Mouse (Mus musculus): ENCODE measurements around the gene Lhx5. TPM values are rescaled to one million over a fixed set of nuclear protein-coding genes. Genes with fewer than 3 reads are reported as not detected.

Lhx5 gene
- polyA plus RNA-seq (2012; rRNA removed) = 0.38 TPM in 2 replicates

- 4% methylated on average over 69 of the region's 69 CpGs for WGBS
- H3K27me3 ChIP-seq (ENCODE audit: control insufficient read depth, insufficient read depth, low read length) = peaks cover 88% of the 10 kb centered on the region
Observed at GRCm38 (mm10) chr5:120431649-120432485, at the start of gene Lhx5. Gene Lhx5, plus strand, starts transcription at chr5:120431699.

DNA sequence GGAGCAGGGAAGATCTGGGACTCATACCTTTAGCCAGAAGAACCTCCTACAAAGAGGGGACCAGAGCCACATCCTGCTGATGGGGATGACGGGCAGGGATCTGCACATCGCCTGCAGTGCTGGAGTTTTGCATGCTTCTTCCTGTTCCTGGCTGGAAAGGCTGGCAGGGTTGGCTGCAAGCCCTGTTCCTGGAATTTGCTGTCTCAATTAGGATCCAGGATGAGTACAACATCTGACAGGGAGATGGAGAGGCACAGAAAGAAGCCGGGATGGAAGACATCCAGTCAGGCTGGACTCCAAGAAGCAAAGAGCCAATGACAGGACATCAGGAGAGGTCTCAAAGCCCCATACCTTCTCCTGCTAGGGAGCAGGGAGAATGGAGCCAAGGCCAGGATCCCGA, 45.1 kb upstream of the Lhx5 start:
- 65% methylated on average over 4 of the region's 4 CpGs for whole genome bisulfite sequencing
- no peaks in the 10 kb centered on the region for H3K27me3 ChIP-seq (ENCODE audit: control insufficient read depth, insufficient read depth, low read length)
- no peak overlapping the region for H3K4me3 ChIP-seq (ENCODE audit: low read depth, low read length)
- no peaks in the 10 kb centered on the region for H3K4me1 ChIP-seq (ENCODE audit: control insufficient read depth, insufficient read depth, insufficient read length, low read length)
- H3K27ac ChIP-seq (ENCODE audit: insufficient read depth, low read depth, low read length) = no peak overlapping the region
- TF ChIP-seq CTCF (IDR thresholded peaks at IDR 0.05; ENCODE audit: extremely low read depth, insufficient read length, insufficient replicate concordance, low read depth, low read length) (no peak), POLR2A (IDR thresholded peaks at IDR 0.05; ENCODE audit: low read depth, low read length) (no peak)
- no peaks in the 10 kb centered on the region for H3K36me3 ChIP-seq (ENCODE audit: control insufficient read depth, insufficient read depth, low read length)

More at GRCm38 (mm10) chr5:120431649-120432485, at the start of gene Lhx5:
- H3K36me3 ChIP-seq (ENCODE audit: control insufficient read depth, insufficient read depth, low read length) = no peaks in the 10 kb centered on the region
- no peak within 1 kb of the TSS for H3K4me3 ChIP-seq (ENCODE audit: low read depth, low read length)
- peaks cover 4% of the 10 kb centered on the region for H3K4me1 ChIP-seq (ENCODE audit: control insufficient read depth, insufficient read depth, insufficient read length, low read length)
- H3K27ac ChIP-seq (ENCODE audit: insufficient read depth, low read depth, low read length) = no peak within 1 kb of the TSS
- TF ChIP-seq POLR2A (IDR thresholded peaks at IDR 0.05; ENCODE audit: low read depth, low read length) (no peak), CTCF (IDR thresholded peaks at IDR 0.05; ENCODE audit: extremely low read depth, insufficient read length, insufficient replicate concordance, low read depth, low read length) (no peak)

DNA sequence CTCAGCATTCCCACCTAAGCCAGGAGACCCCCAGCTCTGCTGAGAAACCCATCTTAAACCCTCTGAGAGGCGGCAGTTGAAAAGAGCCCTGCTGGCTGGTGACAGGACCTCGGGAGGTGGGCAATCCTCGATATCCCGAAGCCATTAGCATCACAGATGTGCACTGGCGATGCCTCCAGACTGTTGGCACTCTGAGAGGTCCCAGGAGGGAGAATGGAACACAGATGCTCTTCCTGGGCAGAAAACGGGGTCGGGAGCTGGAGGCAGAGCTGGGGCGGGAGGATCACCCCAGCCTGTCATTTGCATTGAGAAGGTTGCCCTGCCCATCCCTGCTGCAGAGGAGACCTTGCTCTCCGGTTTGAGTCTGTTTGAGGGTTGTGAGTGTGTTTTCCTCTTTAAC, 42.7 kb upstream of the Lhx5 start:
- Histone ChIP-seq H3K36me3 (ENCODE audit: control insufficient read depth, insufficient read depth, low read length) (no peaks in the 10 kb centered on the region), H3K4me3 (ENCODE audit: low read depth, low read length) (no peak overlapping the region), H3K4me1 (ENCODE audit: control insufficient read depth, insufficient read depth, insufficient read length, low read length) (no peaks in the 10 kb centered on the region), H3K27ac (ENCODE audit: insufficient read depth, low read depth, low read length) (no peak overlapping the region), H3K27me3 (ENCODE audit: control insufficient read depth, insufficient read depth, low read length) (no peaks in the 10 kb centered on the region)
- WGBS = 54% methylated on average over 9 of the region's 9 CpGs
- TF ChIP-seq CTCF (IDR thresholded peaks at IDR 0.05; ENCODE audit: extremely low read depth, insufficient read length, insufficient replicate concordance, low read depth, low read length) = no peak
- TF ChIP-seq POLR2A (IDR thresholded peaks at IDR 0.05; ENCODE audit: low read depth, low read length) = no peak

- no peaks in the 10 kb centered on the region for H3K36me3 ChIP-seq (ENCODE audit: control insufficient read depth, insufficient read depth, low read length)
- H3K4me1 ChIP-seq (ENCODE audit: control insufficient read depth, insufficient read depth, insufficient read length, low read length) = no peaks in the 10 kb centered on the region
- WGBS = 90% methylated on average over 2 of the region's 2 CpGs
- H3K4me3 ChIP-seq (ENCODE audit: low read depth, low read length) = no peak overlapping the region
- no peaks in the 10 kb centered on the region for H3K27me3 ChIP-seq (ENCODE audit: control insufficient read depth, insufficient read depth, low read length)
- TF ChIP-seq POLR2A (IDR thresholded peaks at IDR 0.05; ENCODE audit: low read depth, low read length) = no peak
- no peak for TF ChIP-seq CTCF (IDR thresholded peaks at IDR 0.05; ENCODE audit: extremely low read depth, insufficient read length, insufficient replicate concordance, low read depth, low read length)
- H3K27ac ChIP-seq (ENCODE audit: insufficient read depth, low read depth, low read length) = no peak overlapping the region
Observed at GRCm38 (mm10) chr5:120389973-120390372, 41.5 kb upstream of the Lhx5 start.

DNA sequence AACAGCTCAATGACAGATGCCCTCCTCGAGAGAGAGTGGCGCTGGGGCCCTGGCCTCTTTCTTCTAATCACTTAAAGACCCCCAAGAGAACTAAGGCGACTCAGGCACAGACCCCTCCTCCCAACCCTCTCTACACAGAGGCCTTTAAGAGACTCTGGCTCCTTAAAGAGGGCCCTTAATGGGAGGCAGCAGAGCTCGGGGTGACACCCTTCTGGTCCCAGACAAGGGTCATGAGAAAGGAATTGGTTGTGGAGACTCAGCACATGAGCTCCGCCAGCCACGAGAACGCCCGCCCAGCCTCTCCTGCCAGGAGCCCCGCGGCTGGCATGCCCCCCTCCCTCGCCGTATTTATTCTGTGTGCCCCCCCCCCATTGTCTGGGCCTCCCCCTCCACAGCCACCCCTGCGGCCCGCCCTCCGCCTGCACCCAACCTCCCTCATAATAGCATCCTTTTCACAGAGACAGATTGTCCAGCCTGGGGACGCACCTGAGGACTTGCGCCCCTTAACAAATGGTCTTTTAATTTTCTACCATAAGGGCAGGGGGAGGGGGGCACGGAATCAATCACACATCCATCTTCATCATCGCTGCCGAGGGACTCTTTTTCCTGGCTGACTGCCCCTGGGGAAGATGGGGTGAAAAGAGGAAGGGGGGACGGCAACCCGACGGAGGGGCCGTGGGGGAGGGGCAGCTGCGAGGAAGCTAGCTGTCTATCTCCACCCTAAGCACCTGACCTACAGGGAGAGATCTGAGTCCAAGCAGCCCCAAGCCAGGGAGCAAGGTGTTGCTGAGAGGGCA, 37.4 kb upstream of the Lhx5 start:
- Histone ChIP-seq H3K36me3 (ENCODE audit: control insufficient read depth, insufficient read depth, low read length) (no peaks in the 10 kb centered on the region), H3K4me1 (ENCODE audit: control insufficient read depth, insufficient read depth, insufficient read length, low read length) (no peaks in the 10 kb centered on the region), H3K27me3 (ENCODE audit: control insufficient read depth, insufficient read depth, low read length) (peaks cover 5% of the 10 kb centered on the region; the same call in 1 of the 2 replicates), H3K27ac (ENCODE audit: insufficient read depth, low read depth, low read length) (no peak overlapping the region), H3K4me3 (ENCODE audit: low read depth, low read length) (no peak overlapping the region)
- WGBS = 21% methylated on average over 25 of the region's 25 CpGs
- TF ChIP-seq POLR2A (IDR thresholded peaks at IDR 0.05; ENCODE audit: low read depth, low read length) (no peak), CTCF (IDR thresholded peaks at IDR 0.05; ENCODE audit: extremely low read depth, insufficient read length, insufficient replicate concordance, low read depth, low read length) (no peak)

GRCm38 (mm10) chr5:120397988-120398387, 33.5 kb upstream of the Lhx5 start:
- H3K4me1 ChIP-seq (ENCODE audit: control insufficient read depth, insufficient read depth, insufficient read length, low read length) = no peaks in the 10 kb centered on the region
- TF ChIP-seq CTCF (IDR thresholded peaks at IDR 0.05; ENCODE audit: extremely low read depth, insufficient read length, insufficient replicate concordance, low read depth, low read length) (no peak), POLR2A (IDR thresholded peaks at IDR 0.05; ENCODE audit: low read depth, low read length) (no peak)
- no peaks in the 10 kb centered on the region for H3K36me3 ChIP-seq (ENCODE audit: control insufficient read depth, insufficient read depth, low read length)
- H3K27ac ChIP-seq (ENCODE audit: insufficient read depth, low read depth, low read length) = no peak overlapping the region
- no peak overlapping the region for H3K4me3 ChIP-seq (ENCODE audit: low read depth, low read length)
- H3K27me3 ChIP-seq (ENCODE audit: control insufficient read depth, insufficient read depth, low read length) = peaks cover 7% of the 10 kb centered on the region; the same call in 1 of the 2 replicates
- WGBS = 3% methylated on average over 13 of the region's 13 CpGs
